Mouse (Mus musculus) intestine, postnatal 0 days (tissue): ENCODE measurements around the gene Jarid2. TPM values are rescaled to one million over a fixed set of nuclear protein-coding genes. Genes with fewer than 3 reads are reported as not detected.

Experiments used
- ATAC-seq: fragments of 200-750 bp; cut with Nextera tagmentation; 2 replicates; pipeline ENCODE4 v1.8.0; 2017; ENCODE audit warnings: mild to moderate bottlenecking, moderate TSS enrichment, moderate library complexity
- H3K27ac ChIP-seq: fragments of 300-500 bp; sonication (generic); 2 replicates; pipeline ENCODE4 v1.5.1; 2014; ENCODE audit warnings: mild to moderate bottlenecking, low read depth, low read length, moderate library complexity
- H3K27me3 ChIP-seq: fragments of 300-500 bp; sonication (generic); replicated peaks from 2 replicates; pipeline ENCODE4 v1.6.1; 2014; ENCODE audit warnings: low read length, mixed read lengths; ENCODE audit not compliant: control insufficient read depth, insufficient read depth
- H3K36me3 ChIP-seq: fragments of 300-500 bp; sonication (generic); 2 replicates; pipeline ENCODE4 v1.6.1; 2014; ENCODE audit warnings: mild to moderate bottlenecking, moderate library complexity; ENCODE audit not compliant: control insufficient read depth, insufficient read depth
- H3K4me1 ChIP-seq: fragments of 300-500 bp; sonication (generic); replicated peaks from 2 replicates; pipeline ENCODE4 v1.6.1; 2014; ENCODE audit warnings: antibody characterized with exemption, low read length, mixed read lengths; ENCODE audit not compliant: control insufficient read depth, insufficient read depth
- H3K4me2 ChIP-seq: fragments of 300-500 bp; sonication (generic); replicated peaks from 2 replicates; pipeline ENCODE4 v1.6.1; 2014; ENCODE audit warnings: low read depth, mild to moderate bottlenecking, moderate library complexity
- H3K4me3 ChIP-seq: fragments of 300-500 bp; sonication (generic); 2 replicates; pipeline ENCODE4 v1.5.1; 2014; ENCODE audit warnings: low read depth, low read length
- H3K9ac ChIP-seq: fragments of 300-500 bp; sonication (generic); 2 replicates; pipeline ENCODE4 v1.6.1; 2014; ENCODE audit warnings: mild to moderate bottlenecking, low read depth, low read length
- H3K9me3 ChIP-seq: fragments of 300-500 bp; sonication (generic); 2 replicates; pipeline ENCODE4 v1.6.1; 2016; ENCODE audit warnings: mixed run types; ENCODE audit not compliant: control insufficient read depth
- CTCF ChIP-seq: sonication (generic); IDR thresholded peaks from 2 replicates; pipeline ENCODE4 v1.5.1; 2016; ENCODE audit warnings: low read depth, mild to moderate bottlenecking, control low read depth, antibody characterized with exemption, moderate library complexity
- WGBS: fragments of 180-500 bp; shearing (Covaris S2); extraction: QIAGEN DNeasy Blood & Tissue Kit; methylation state at CpG from one replicate; pipeline ENCODE4 v1.1.7; 2014; 5-methylcytosine and 5-hydroxymethylcytosine counted together
- polyA plus RNA-seq: library from polyadenylated mRNA; unstranded; fragments of >200 nt; fragmentation: Nextera tagmentation; extraction: Ambion mirVana; gene quantifications from 2 replicates; pipeline ENCODE4 v1.2.1, GENCODE M21; 2015

Jarid2 gene
- polyA plus RNA-seq, 1 experiment from 2014 or later: 6.8 TPM

GRCm38 (mm10) chr13:44800059-44800458 is 70.8 kb downstream of the Jarid2 start:
- Histone ChIP-seq H3K4me3 (no peak overlapping the region), H3K27ac (no peak overlapping the region), H3K4me2 (no peak overlapping the region), H3K27me3 (no peaks in the 10 kb centered on the region), H3K4me1 (no peaks in the 10 kb centered on the region; the same call in 1 of the 2 replicates), H3K36me3 (no peaks in the 10 kb centered on the region), H3K9ac (no peak overlapping the region), H3K9me3 (no peaks in the 10 kb centered on the region)
- 73% methylated on average over 7 of the region's 7 CpGs for WGBS
- TF ChIP-seq CTCF: no peak
- ATAC-seq: no peak

GRCm38 (mm10) chr13:44804876-44805275 is 75.6 kb downstream of the Jarid2 start:
- WGBS: 22% methylated on average over 1 of the region's 1 CpGs
- no peak overlapping the region for H3K27ac ChIP-seq
- H3K4me1 ChIP-seq: peaks cover 3% of the 10 kb centered on the region; the same call in 1 of the 2 replicates
- no peak for ATAC-seq
- no peak overlapping the region for H3K4me2 ChIP-seq
- no peaks in the 10 kb centered on the region for H3K9me3 ChIP-seq
- no peaks in the 10 kb centered on the region for H3K27me3 ChIP-seq
- H3K36me3 ChIP-seq: no peaks in the 10 kb centered on the region
- H3K9ac ChIP-seq: no peak overlapping the region
- TF ChIP-seq CTCF: peak; percentile 81
- H3K4me3 ChIP-seq: no peak overlapping the region

- H3K27me3 ChIP-seq: no peaks in the 10 kb centered on the region
- no peak for ATAC-seq
- no peak overlapping the region for H3K9ac ChIP-seq
- WGBS: 97% methylated on average over 1 of the region's 1 CpGs
- TF ChIP-seq CTCF: no peak
- H3K9me3 ChIP-seq: no peaks in the 10 kb centered on the region
- H3K4me3 ChIP-seq: no peak overlapping the region
- 0 out of 2 replicates have a peak, but pooled peaks cover 3% of the 10 kb centered on the region for H3K4me1 ChIP-seq
- no peak overlapping the region for H3K4me2 ChIP-seq
- no peak overlapping the region for H3K27ac ChIP-seq
- no peaks in the 10 kb centered on the region for H3K36me3 ChIP-seq
These were observed 79.0 kb downstream of the Jarid2 start for GRCm38 (mm10) chr13:44808307-44808706.

- no peak for ATAC-seq
- 68% methylated on average over 2 of the region's 2 CpGs for WGBS
These were observed 81.7 kb downstream of the Jarid2 start for GRCm38 (mm10) chr13:44811021-44811420.

GRCm38 (mm10) chr13:44811601-44812000 is 82.3 kb downstream of the Jarid2 start:
- no peaks in the 10 kb centered on the region for H3K36me3 ChIP-seq
- no peak overlapping the region for H3K9ac ChIP-seq
- no peaks in the 10 kb centered on the region for H3K27me3 ChIP-seq
- no peak for ATAC-seq
- no peak for TF ChIP-seq CTCF
- H3K27ac ChIP-seq: no peak overlapping the region
- 0 out of 2 replicates have a peak, but pooled peaks cover 3% of the 10 kb centered on the region for H3K4me1 ChIP-seq
- H3K9me3 ChIP-seq: no peaks in the 10 kb centered on the region
- H3K4me3 ChIP-seq: no peak overlapping the region
- no peak overlapping the region for H3K4me2 ChIP-seq
- 87% methylated on average over 10 of the region's 10 CpGs for WGBS

More at GRCm38 (mm10) chr13:44811021-44811420, 81.7 kb downstream of the Jarid2 start:
- Histone ChIP-seq H3K4me1 (0 out of 2 replicates have a peak, but pooled peaks cover 3% of the 10 kb centered on the region), H3K27ac (no peak overlapping the region), H3K9ac (no peak overlapping the region), H3K4me3 (no peak overlapping the region), H3K27me3 (no peaks in the 10 kb centered on the region), H3K4me2 (no peak overlapping the region), H3K36me3 (no peaks in the 10 kb centered on the region), H3K9me3 (no peaks in the 10 kb centered on the region)
- no peak for TF ChIP-seq CTCF

GRCm38 (mm10) chr13:44812381-44812780 is 83.1 kb downstream of the Jarid2 start:
- no peak overlapping the region for H3K9ac ChIP-seq
- no peaks in the 10 kb centered on the region for H3K9me3 ChIP-seq
- no peaks in the 10 kb centered on the region for H3K27me3 ChIP-seq
- 81% methylated on average over 5 of the region's 5 CpGs for WGBS
- H3K4me1 ChIP-seq: 0 out of 2 replicates have a peak, but pooled peaks cover 3% of the 10 kb centered on the region
- no peaks in the 10 kb centered on the region for H3K36me3 ChIP-seq
- no peak overlapping the region for H3K4me2 ChIP-seq
- TF ChIP-seq CTCF: no peak
- ATAC-seq: no peak
- H3K4me3 ChIP-seq: no peak overlapping the region
- H3K27ac ChIP-seq: no peak overlapping the region

GRCm38 (mm10) chr13:44819400-44819799 is 90.1 kb downstream of the Jarid2 start:
- no peak for ATAC-seq
- TF ChIP-seq CTCF: no peak

More at GRCm38 (mm10) chr13:44819400-44819799, 90.1 kb downstream of the Jarid2 start:
- 25% methylated on average over 4 of the region's 4 CpGs for WGBS
- no peak overlapping the region for H3K27ac ChIP-seq
- H3K9ac ChIP-seq: no peak overlapping the region
- H3K4me1 ChIP-seq: no peaks in the 10 kb centered on the region
- no peaks in the 10 kb centered on the region for H3K27me3 ChIP-seq
- H3K4me3 ChIP-seq: no peak overlapping the region
- no peak overlapping the region for H3K4me2 ChIP-seq
- H3K36me3 ChIP-seq: no peaks in the 10 kb centered on the region
- no peaks in the 10 kb centered on the region for H3K9me3 ChIP-seq
